Mouse (Mus musculus) bone marrow, adult 2 months (tissue): ENCODE measurements around the gene 1700001C19Rik. TPM values are rescaled to one million over a fixed set of nuclear protein-coding genes. Genes with fewer than 3 reads are reported as not detected.

Experiments used
- H3K27ac ChIP-seq: fragments of 200-500 bp; 2 replicates; pipeline ENCODE4 v1.5.1; 2012; ENCODE audit warnings: low read depth, mild to moderate bottlenecking, control low read depth, inconsistent platforms, low read length; ENCODE audit not compliant: control insufficient read depth, poor library complexity, insufficient read depth
- H3K4me1 ChIP-seq: fragments of 200-500 bp; 2 replicates; pipeline ENCODE4 v1.6.1; 2011; ENCODE audit warnings: low read length; ENCODE audit not compliant: control insufficient read depth, insufficient read depth
- H3K4me3 ChIP-seq: fragments of 200-500 bp; replicated peaks from 2 replicates; pipeline ENCODE3; 2011; ENCODE audit warnings: mild to moderate bottlenecking, low read depth, low read length, control low read depth; ENCODE audit not compliant: control insufficient read depth
- CTCF ChIP-seq: fragments of 200-500 bp; IDR thresholded peaks from 2 replicates; pipeline ENCODE4 v1.5.1; 2011; ENCODE audit warnings: low read length, control low read depth; ENCODE audit not compliant: control insufficient read depth, insufficient read depth
- POLR2A ChIP-seq: fragments of 200-500 bp; IDR thresholded peaks from 2 replicates; pipeline ENCODE4 v1.6.1; 2011; ENCODE audit warnings: low read depth, mild to moderate bottlenecking, control low read depth, low read length, borderline replicate concordance; ENCODE audit not compliant: control insufficient read depth
- WGBS: fragments of 180-500 bp; shearing (Covaris S2); methylation state at CpG from one replicate; pipeline ENCODE4 v1.1.7; 2018; 5-methylcytosine and 5-hydroxymethylcytosine counted together
- polyA plus RNA-seq: library from polyadenylated mRNA; stranded (reverse); fragments of >200 nt; gene quantifications from 2 replicates; pipeline ENCODE4 v1.2.4, GENCODE M21; 2011; ENCODE audit warnings: low replicate concordance; ENCODE audit not compliant: missing spikeins, insufficient read depth, insufficient read length

The 1700001C19Rik gene
- polyA plus RNA-seq, 1 experiment = 1.4 TPM

DNA sequence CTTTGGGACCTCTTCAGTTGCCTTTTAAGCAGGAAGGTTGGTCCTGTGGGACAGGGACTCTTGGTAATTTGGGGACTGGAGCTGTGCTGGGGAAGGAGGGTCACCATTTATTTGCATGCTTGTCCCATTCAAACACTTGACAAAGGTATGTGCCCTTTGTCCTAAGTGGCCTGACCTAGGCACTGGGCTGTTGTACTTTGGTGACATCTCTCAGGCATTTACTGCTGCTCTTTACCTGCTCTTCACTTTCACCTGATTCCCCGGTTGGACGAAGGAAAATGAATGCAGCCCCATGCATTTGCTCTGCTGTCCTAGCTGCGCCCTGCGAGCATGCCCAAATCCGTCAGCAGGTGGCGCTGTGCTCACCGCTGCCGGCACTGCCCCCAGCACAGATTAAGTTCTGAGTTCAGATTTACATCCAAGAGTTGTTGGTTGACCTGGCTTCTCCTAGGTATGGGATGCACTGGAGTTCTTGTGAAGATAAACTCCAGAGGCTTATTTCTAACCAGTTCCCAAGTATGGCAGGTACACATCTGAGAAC is 36.3 kb upstream of the 1700001C19Rik start:
- 5% methylated on average over 8 of the region's 8 CpGs for WGBS
- TF ChIP-seq CTCF (peak; percentile 99), POLR2A (no peak)
- no peaks in the 10 kb centered on the region for H3K4me1 ChIP-seq
- H3K4me3 ChIP-seq = no peak overlapping the region
- H3K27ac ChIP-seq = no peak overlapping the region

- TF ChIP-seq POLR2A (no peak), CTCF (no peak)
- WGBS = 64% methylated on average over 15 of the region's 15 CpGs
- no peak overlapping the region for H3K27ac ChIP-seq
- H3K4me3 ChIP-seq = no peak overlapping the region
- H3K4me1 ChIP-seq = no peaks in the 10 kb centered on the region
Measured at GRCm38 (mm10) chr17:47472435-47473350, 35.5 kb upstream of the 1700001C19Rik start.

GRCm38 (mm10) chr17:47470686-47471085 is 33.5 kb upstream of the 1700001C19Rik start:
- Histone ChIP-seq H3K4me3 (no peak overlapping the region), H3K4me1 (no peaks in the 10 kb centered on the region), H3K27ac (no peak overlapping the region)
- 83% methylated on average over 5 of the region's 5 CpGs for whole genome bisulfite sequencing
- no peak for TF ChIP-seq POLR2A

GRCm38 (mm10) chr17:47470121-47470520 is 32.9 kb upstream of the 1700001C19Rik start:
- WGBS = 83% methylated on average over 4 of the region's 4 CpGs

GRCm38 (mm10) chr17:47469642-47470041 is 32.5 kb upstream of the 1700001C19Rik start:
- no peak overlapping the region for H3K27ac ChIP-seq
- H3K4me1 ChIP-seq = no peaks in the 10 kb centered on the region
- no peak overlapping the region for H3K4me3 ChIP-seq
- TF ChIP-seq CTCF = no peak
- no peak for TF ChIP-seq POLR2A
- WGBS = 77% methylated on average over 4 of the region's 4 CpGs

More at GRCm38 (mm10) chr17:47470121-47470520, 32.9 kb upstream of the 1700001C19Rik start:
- TF ChIP-seq CTCF (no peak), POLR2A (no peak)
- no peaks in the 10 kb centered on the region for H3K4me1 ChIP-seq
- H3K27ac ChIP-seq = no peak overlapping the region
- H3K4me3 ChIP-seq = no peak overlapping the region

DNA sequence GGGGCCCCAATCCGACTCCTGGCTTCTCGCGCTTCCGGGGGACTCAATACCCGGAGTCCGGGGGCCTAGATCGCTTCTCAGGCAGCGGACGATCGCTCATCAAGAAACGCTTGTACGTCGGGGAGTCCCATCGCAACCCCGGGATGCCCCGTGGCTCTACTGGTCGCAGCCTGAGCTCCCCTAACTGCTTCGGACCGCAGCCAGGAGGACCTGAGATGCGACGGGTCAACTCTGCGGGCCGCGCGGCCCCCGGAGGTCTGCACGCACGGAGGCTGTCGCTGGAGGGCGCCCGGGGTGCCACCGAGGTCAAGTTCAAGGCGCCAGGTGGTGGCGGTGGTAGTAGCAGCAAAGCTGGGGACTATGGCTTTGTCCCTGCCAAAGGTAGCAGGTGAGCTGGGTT is 31.3 kb upstream of the 1700001C19Rik start:
- Histone ChIP-seq H3K4me1 (no peaks in the 10 kb centered on the region), H3K27ac (no peak overlapping the region; the same call in 1 of the 2 replicates), H3K4me3 (no peak overlapping the region)
- no peak for TF ChIP-seq POLR2A
- TF ChIP-seq CTCF = no peak
- WGBS = 73% methylated on average over 34 of the region's 34 CpGs

DNA sequence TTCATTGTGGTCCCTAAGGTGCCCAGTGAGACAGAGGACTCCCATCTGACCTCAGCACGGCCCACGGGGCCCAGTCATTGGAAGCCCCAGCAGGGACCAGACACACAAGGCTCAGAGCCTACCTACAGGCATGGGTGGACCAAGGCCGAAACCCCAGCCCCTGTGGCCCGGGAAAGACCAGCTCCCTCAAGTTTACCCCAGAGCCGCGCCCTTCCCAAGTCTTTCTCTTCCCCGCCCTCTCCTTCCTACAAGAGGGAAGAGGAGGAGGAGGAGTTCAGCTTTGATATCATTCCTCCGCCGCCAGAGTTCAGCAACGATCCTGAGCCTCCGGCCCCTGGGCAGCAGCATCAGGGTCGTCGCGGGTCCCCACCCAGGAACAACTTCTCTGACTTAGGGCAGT is 30.9 kb upstream of the 1700001C19Rik start:
- H3K4me1 ChIP-seq = no peaks in the 10 kb centered on the region
- H3K4me3 ChIP-seq = no peak overlapping the region
- no peak overlapping the region for H3K27ac ChIP-seq
- no peak for TF ChIP-seq POLR2A
- TF ChIP-seq CTCF = no peak
- WGBS = 80% methylated on average over 14 of the region's 14 CpGs

GRCm38 (mm10) chr17:47467659-47468058 is 30.5 kb upstream of the 1700001C19Rik start:
- H3K4me3 ChIP-seq = no peak overlapping the region
- WGBS = 80% methylated on average over 11 of the region's 11 CpGs
- no peaks in the 10 kb centered on the region for H3K4me1 ChIP-seq
- H3K27ac ChIP-seq = no peak overlapping the region
- no peak for TF ChIP-seq POLR2A
- TF ChIP-seq CTCF = no peak

DNA sequence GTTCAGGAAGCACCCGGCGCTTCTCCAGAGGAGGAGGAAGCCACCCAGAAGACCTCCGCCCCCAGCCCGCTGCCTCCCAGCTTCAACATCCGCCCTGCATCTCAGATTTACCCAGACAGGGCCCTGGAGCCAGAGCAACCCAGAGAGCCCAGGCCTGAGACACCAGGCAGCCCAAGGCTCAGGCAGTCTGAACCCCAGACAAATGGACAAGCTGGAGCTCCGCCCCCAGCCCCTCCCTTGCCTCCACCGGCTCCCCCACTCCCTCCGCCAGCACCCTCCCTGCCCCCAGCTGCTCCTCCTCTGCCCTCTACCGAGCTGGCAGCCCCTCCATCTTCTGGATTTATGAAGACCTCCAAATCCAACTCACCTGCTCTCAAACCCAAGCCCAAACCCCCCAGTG is 29.1 kb upstream of the 1700001C19Rik start:
- TF ChIP-seq CTCF = no peak
- no peak overlapping the region for H3K27ac ChIP-seq
- H3K4me1 ChIP-seq = no peaks in the 10 kb centered on the region
- no peak overlapping the region for H3K4me3 ChIP-seq
- 76% methylated on average over 9 of the region's 9 CpGs for WGBS
